Mouse (Mus musculus) frontal cortex, postnatal 14 days (tissue): ENCODE data around the gene Nisch.

Experiments
- DNase-seq, 2 experiments: peaks; one replicate each; pipeline ENCODE4 v3.0.0; 2022; ENCODE audit warnings: low spot score in 2 of 2

Nisch gene

GRCm38 (mm10) chr14:31130236-31131220 lies 86.2 kb downstream of the Nisch start, which contains the start of gene Nt5dc2:
Gene Nt5dc2, plus strand, starts transcription at chr14:31131053.
- peak; percentile 61 to 70 for DNase-seq

- no peak for DNase-seq
Measured at GRCm38 (mm10) chr14:31129326-31130235, 87.2 kb downstream of the Nisch start.

GRCm38 (mm10) chr14:31128826-31129219 lies 87.9 kb downstream of the Nisch start, which contains the start of gene Smim4:
Gene Smim4, minus strand, starts transcription at chr14:31128956.
- peak; percentile 96 to 97 for DNase-seq

- no peak for DNase-seq
Measured at GRCm38 (mm10) chr14:31128101-31128825, 88.5 kb downstream of the Nisch start.

GRCm38 (mm10) chr14:31126826-31127225 lies 89.9 kb downstream of the Nisch start:
- no peak for DNase-seq

- DNase-seq, result no peak
Measured at GRCm38 (mm10) chr14:31125106-31126075, 91.4 kb downstream of the Nisch start.
